Mouse (Mus musculus): ENCODE measurements around the gene Opcml.

Opcml gene

GRCm38 (mm10) chr9:28261078-28261753 is 470.6 kb downstream of the Opcml start:
- peak; percentile 87 for DNase-seq

- DNase-seq: peak; percentile 86
These were observed 471.4 kb downstream of the Opcml start for GRCm38 (mm10) chr9:28262021-28262420.

GRCm38 (mm10) chr9:28262896-28263295 is 472.3 kb downstream of the Opcml start:
- peak; percentile 49 for DNase-seq

GRCm38 (mm10) chr9:28264761-28265160 is 474.2 kb downstream of the Opcml start:
- peak; percentile 74 for DNase-seq

- DNase-seq: peak; percentile 17
These were observed 483.2 kb downstream of the Opcml start for GRCm38 (mm10) chr9:28273816-28274215.

GRCm38 (mm10) chr9:28278555-28278954 is 488.0 kb downstream of the Opcml start:
- DNase-seq: peak; percentile 58

- peak; percentile 94 for DNase-seq
These were observed 490.4 kb downstream of the Opcml start for GRCm38 (mm10) chr9:28281025-28281424.

- peak; percentile 88 for DNase-seq
These were observed 491.0 kb downstream of the Opcml start for GRCm38 (mm10) chr9:28281571-28281970.

GRCm38 (mm10) chr9:28285016-28285415 is 494.4 kb downstream of the Opcml start:
- peak; percentile 79 for DNase-seq

- DNase-seq: peak; percentile 37
These were observed 495.8 kb downstream of the Opcml start for GRCm38 (mm10) chr9:28286384-28286783.

GRCm38 (mm10) chr9:28287485-28287884 is 496.9 kb downstream of the Opcml start:
- peak; percentile 14 for DNase-seq

GRCm38 (mm10) chr9:28289696-28290330 is 499.2 kb downstream of the Opcml start:
- DNase-seq: peak; percentile 95

GRCm38 (mm10) chr9:28303659-28304058 is 513.1 kb downstream of the Opcml start:
- DNase-seq: peak; percentile 74

- DNase-seq: peak; percentile 68
These were observed 516.0 kb downstream of the Opcml start for GRCm38 (mm10) chr9:28306364-28307121.

GRCm38 (mm10) chr9:28307122-28307430 is 516.5 kb downstream of the Opcml start:
- peak; percentile 77 for DNase-seq

- peak; percentile 61 for DNase-seq
These were observed 517.0 kb downstream of the Opcml start for GRCm38 (mm10) chr9:28307481-28308050.

- no peak for DNase-seq
These were observed 527.3 kb downstream of the Opcml start for GRCm38 (mm10) chr9:28317881-28318280.

GRCm38 (mm10) chr9:28319021-28319755 is 528.6 kb downstream of the Opcml start:
- no peak for DNase-seq

- DNase-seq: no peak
These were observed 529.2 kb downstream of the Opcml start for GRCm38 (mm10) chr9:28319802-28320201.

GRCm38 (mm10) chr9:28327985-28328384 is 537.4 kb downstream of the Opcml start:
- no peak for DNase-seq

- DNase-seq: no peak
These were observed 537.9 kb downstream of the Opcml start for GRCm38 (mm10) chr9:28328434-28328833.

- no peak for DNase-seq
These were observed 538.9 kb downstream of the Opcml start for GRCm38 (mm10) chr9:28329477-28329876.

All from heart, adult 11 months (tissue).